Mouse (Mus musculus) ES-Bruce4 (cell line): ENCODE results near the gene Jak3. TPM values are rescaled to one million over a fixed set of nuclear protein-coding genes. Genes with fewer than 3 reads are reported as not detected.

Experiments
- H3K27ac ChIP-seq: 2 replicates; pipeline ENCODE4 v1.5.1; 2012; ENCODE audit warnings: low read length, inconsistent platforms; ENCODE audit not compliant: insufficient read depth
- H3K27me3 ChIP-seq: 2 replicates; pipeline ENCODE4 v1.6.1; 2012; ENCODE audit warnings: mild to moderate bottlenecking, low read length, inconsistent platforms; ENCODE audit not compliant: control insufficient read depth, poor library complexity, insufficient read depth, severe bottlenecking
- H3K36me3 ChIP-seq: 2 replicates; pipeline ENCODE4 v1.6.1; 2012; ENCODE audit warnings: inconsistent platforms, mild to moderate bottlenecking, low read length, moderate library complexity; ENCODE audit not compliant: control insufficient read depth, poor library complexity, insufficient read depth, severe bottlenecking
- H3K4me1 ChIP-seq: one replicate; pipeline ENCODE4 v1.8.1; 2011; ENCODE audit warnings: low read length; ENCODE audit not compliant: control insufficient read depth, insufficient read depth
- H3K4me3 ChIP-seq: 2 replicates; pipeline ENCODE4 v1.5.1; 2011; ENCODE audit warnings: low read depth, mild to moderate bottlenecking, low read length
- H3K9ac ChIP-seq: 2 replicates; pipeline ENCODE4 v1.6.1; 2012; ENCODE audit warnings: low read depth, mild to moderate bottlenecking, inconsistent platforms; ENCODE audit not compliant: poor library complexity, severe bottlenecking
- H3K9me3 ChIP-seq: replicated peaks from 2 replicates; pipeline ENCODE4 v1.6.1; 2012; ENCODE audit warnings: mild to moderate bottlenecking, low read length, inconsistent platforms; ENCODE audit not compliant: control insufficient read depth, poor library complexity, insufficient read depth, severe bottlenecking
- CTCF ChIP-seq: IDR thresholded peaks from one replicate; pipeline ENCODE4 v1.8.1; 2011; ENCODE audit warnings: low read depth, low read length
- EP300 ChIP-seq: IDR thresholded peaks from 2 replicates; pipeline ENCODE4 v1.6.1; 2011; ENCODE audit warnings: low read depth, low read length; ENCODE audit not compliant: insufficient read depth
- POLR2A ChIP-seq: IDR thresholded peaks from one replicate; pipeline ENCODE4 v1.8.1; 2011; ENCODE audit warnings: low read length; ENCODE audit not compliant: insufficient read depth
- polyA plus RNA-seq: library from polyadenylated mRNA; stranded (reverse); fragments of >200 nt; gene quantifications from 2 replicates; pipeline ENCODE4 v1.2.4, GENCODE M21; 2011; ENCODE audit warnings: low read depth; ENCODE audit not compliant: missing spikeins, insufficient read depth, insufficient read length

The Jak3 gene
- polyA plus RNA-seq, 1 experiment = 9.7 TPM

DNA sequence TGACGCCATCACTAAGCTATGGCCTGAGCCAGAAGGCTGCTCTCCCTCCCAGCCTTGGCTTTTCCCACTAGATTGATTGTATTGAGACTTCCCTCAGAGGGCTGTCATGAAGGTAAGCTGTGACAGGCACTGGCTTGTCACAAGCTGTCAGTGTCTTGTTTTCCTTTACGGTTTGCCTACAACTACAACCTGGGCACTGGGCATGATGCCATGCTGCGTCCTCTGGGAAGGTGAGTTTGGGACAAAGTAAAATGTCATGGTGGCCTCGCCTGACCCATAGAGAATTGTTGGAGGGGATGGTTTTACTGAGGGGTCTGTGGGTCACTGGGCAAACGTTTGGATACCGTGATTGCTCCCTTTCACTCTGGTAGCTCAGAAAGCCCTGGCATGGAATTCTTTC is 37.8 kb upstream of the Jak3 start:
- Histone ChIP-seq H3K9ac (no peak overlapping the region), H3K36me3 (no peaks in the 10 kb centered on the region), H3K27me3 (no peaks in the 10 kb centered on the region)

DNA sequence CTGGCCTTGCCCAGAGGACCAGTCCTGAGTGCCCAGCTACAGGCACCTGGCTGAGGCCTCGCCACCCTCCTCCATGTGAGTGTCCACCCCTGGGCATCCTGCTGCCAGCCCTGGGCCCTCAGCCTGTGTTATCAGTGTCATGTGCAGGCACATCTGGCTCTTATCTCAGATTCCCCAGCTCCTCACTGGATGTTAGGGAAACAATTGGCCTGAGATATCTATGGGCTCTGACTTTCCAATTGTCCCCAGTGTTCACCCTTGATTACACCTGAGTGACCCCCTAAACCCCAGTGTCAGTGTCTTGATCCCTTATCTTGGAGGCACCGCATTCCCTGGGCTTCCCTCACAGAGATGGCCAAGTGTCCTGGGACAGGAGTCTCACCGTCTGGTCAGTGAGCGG is 36.8 kb upstream of the Jak3 start:
- H3K9me3 ChIP-seq = no peaks in the 10 kb centered on the region
- no peak overlapping the region for H3K4me3 ChIP-seq
- no peaks in the 10 kb centered on the region for H3K4me1 ChIP-seq
- H3K36me3 ChIP-seq = no peaks in the 10 kb centered on the region
- no peaks in the 10 kb centered on the region for H3K27me3 ChIP-seq
- no peak overlapping the region for H3K9ac ChIP-seq
- no peak overlapping the region for H3K27ac ChIP-seq
- TF ChIP-seq POLR2A (no peak), CTCF (no peak), EP300 (no peak)

More for the DNA sequence above, 37.8 kb upstream of the Jak3 start:
- TF ChIP-seq POLR2A (no peak), EP300 (no peak), CTCF (no peak)
- Histone ChIP-seq H3K4me1 (no peaks in the 10 kb centered on the region), H3K27ac (no peak overlapping the region), H3K9me3 (no peaks in the 10 kb centered on the region), H3K4me3 (no peak overlapping the region)

DNA sequence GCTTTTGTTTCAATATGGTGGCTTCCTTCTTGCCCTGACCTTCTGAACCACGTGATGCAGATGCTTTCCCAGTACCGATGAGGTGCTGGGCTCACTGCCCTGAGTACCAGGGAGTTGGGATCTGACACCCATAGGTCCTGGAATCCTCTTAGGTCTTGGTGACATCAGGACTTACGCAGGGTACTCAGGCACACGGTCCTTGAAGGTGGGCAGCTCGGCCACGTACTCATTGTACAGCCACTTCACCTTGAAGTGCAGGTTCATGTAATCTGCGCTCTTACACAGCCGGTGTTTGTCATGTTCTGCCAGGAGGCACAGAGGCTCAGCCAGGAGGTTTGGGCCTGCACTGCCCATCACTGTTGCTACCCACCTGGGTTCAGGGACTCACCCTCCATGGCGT is 30.6 kb upstream of the Jak3 start:
- Histone ChIP-seq H3K36me3 (no peaks in the 10 kb centered on the region), H3K9me3 (no peaks in the 10 kb centered on the region), H3K27ac (no peak overlapping the region), H3K4me3 (no peak overlapping the region), H3K4me1 (no peaks in the 10 kb centered on the region), H3K27me3 (no peaks in the 10 kb centered on the region), H3K9ac (no peak overlapping the region)
- TF ChIP-seq POLR2A (no peak), CTCF (no peak), EP300 (no peak)

DNA sequence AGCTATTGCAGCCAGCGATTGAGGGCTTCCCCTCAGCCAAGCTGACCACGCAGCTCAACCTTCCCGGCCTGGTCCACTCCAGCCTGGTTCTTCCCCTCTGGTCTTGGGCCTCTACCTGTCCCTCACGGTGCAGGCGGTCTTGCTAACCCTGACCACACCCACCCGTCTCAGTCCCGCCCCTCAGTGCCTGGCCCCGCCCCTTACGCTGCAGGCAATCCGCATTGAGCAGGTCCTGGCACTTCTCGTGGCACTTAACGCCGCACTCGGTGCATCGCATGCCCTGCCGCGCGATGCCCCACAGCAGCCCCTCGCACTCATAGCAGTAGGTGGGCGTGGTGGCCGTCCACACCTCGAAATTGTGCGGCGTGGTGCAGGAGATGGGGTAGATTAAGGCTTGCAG is 21.5 kb upstream of the Jak3 start:
- H3K4me3 ChIP-seq = peak overlapping the region; percentile 60
- H3K4me1 ChIP-seq = no peaks in the 10 kb centered on the region
- no peaks in the 10 kb centered on the region for H3K9me3 ChIP-seq
- no peaks in the 10 kb centered on the region for H3K27me3 ChIP-seq
- no peaks in the 10 kb centered on the region for H3K36me3 ChIP-seq
- H3K9ac ChIP-seq = no peak overlapping the region
- no peak overlapping the region for H3K27ac ChIP-seq
- TF ChIP-seq CTCF = no peak
- no peak for TF ChIP-seq POLR2A
- TF ChIP-seq EP300 = no peak

DNA sequence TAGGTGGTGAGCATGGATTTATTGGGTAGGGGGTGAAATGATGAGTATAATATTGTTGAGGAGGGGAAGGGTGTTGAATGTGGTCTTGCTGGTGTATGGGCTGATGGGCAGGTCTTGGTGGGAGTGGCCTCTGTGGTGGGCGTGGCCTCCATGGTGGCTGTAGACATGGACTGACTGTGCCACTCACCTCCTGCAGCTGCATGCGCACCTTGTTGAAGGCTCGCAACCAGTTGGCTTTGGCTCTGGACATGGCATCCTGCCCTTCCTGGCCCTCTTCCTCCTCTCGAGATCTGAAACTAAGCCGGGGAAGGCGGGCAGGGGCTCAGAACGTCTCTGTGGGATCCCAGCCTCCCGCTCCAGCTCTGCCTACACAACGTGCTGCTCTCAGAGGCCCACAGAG is 18.3 kb upstream of the Jak3 start:
- H3K4me1 ChIP-seq = no peaks in the 10 kb centered on the region
- H3K4me3 ChIP-seq = no peak overlapping the region
- TF ChIP-seq POLR2A (no peak), EP300 (no peak), CTCF (no peak)
- H3K9me3 ChIP-seq = no peaks in the 10 kb centered on the region
- H3K9ac ChIP-seq = no peak overlapping the region
- H3K36me3 ChIP-seq = no peaks in the 10 kb centered on the region
- no peak overlapping the region for H3K27ac ChIP-seq
- no peaks in the 10 kb centered on the region for H3K27me3 ChIP-seq

DNA sequence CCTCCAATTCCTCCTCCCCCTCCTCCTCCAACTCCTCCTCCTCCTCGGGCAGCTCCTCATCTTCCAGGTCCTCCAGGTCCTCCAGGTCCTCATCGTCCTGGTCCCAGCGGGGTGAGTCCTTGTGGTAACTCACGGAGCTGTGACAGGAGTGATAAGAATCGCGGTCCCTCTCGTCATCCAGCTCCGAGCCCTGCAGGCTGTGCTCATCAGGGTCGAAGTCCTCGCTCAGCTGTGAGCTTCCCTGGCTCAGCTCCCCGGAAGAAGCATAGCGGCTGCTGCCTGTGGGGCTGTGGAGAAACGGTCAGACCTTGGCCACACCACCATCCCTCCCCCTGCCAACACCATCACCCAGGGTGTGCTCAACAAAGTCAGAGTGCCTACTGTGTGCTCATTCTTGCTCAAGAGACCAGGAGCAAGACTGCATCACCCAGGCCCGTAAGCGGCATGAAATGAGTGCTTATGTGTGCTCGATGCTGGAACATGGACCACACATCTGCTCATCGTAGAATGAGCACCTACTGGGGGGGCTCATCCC is 17.5 kb upstream of the Jak3 start:
- Histone ChIP-seq H3K36me3 (no peaks in the 10 kb centered on the region), H3K4me3 (no peak overlapping the region), H3K9ac (no peak overlapping the region), H3K27me3 (no peaks in the 10 kb centered on the region), H3K9me3 (no peaks in the 10 kb centered on the region), H3K4me1 (no peaks in the 10 kb centered on the region), H3K27ac (no peak overlapping the region)
- TF ChIP-seq CTCF (no peak), EP300 (no peak), POLR2A (no peak)
